Mouse (Mus musculus) kidney, embryonic 15.5 days (tissue): Measurements from ENCODE around the gene Hsd17b7. TPM values are rescaled to one million over a fixed set of nuclear protein-coding genes. Genes with fewer than 3 reads are reported as not detected.
A peak's percentile ranks its signal among the peaks of the same experiment; 100 is the strongest.

ENCODE experiments used
- ATAC-seq: fragments of 200-750 bp; cut with Nextera tagmentation; replicated peaks from 2 replicates; pipeline ENCODE4 v1.8.0; 2017; ENCODE audit warnings: moderate TSS enrichment; ENCODE audit not compliant: low FRiP score
- H3K27ac ChIP-seq: fragments of 300-500 bp; sonication (generic); 2 replicates; pipeline ENCODE4 v1.5.1; 2015; ENCODE audit warnings: mild to moderate bottlenecking, inconsistent platforms
- H3K27me3 ChIP-seq: fragments of 300-500 bp; sonication (generic); 2 replicates; pipeline ENCODE4 v1.6.1; 2015; ENCODE audit warnings: inconsistent platforms
- H3K36me3 ChIP-seq: fragments of 300-500 bp; sonication (generic); 2 replicates; pipeline ENCODE4 v1.6.1; 2015; ENCODE audit warnings: inconsistent platforms
- H3K4me1 ChIP-seq: fragments of 300-500 bp; sonication (generic); 2 replicates; pipeline ENCODE4 v1.6.1; 2015; ENCODE audit warnings: inconsistent platforms
- H3K4me2 ChIP-seq: fragments of 300-500 bp; sonication (generic); 2 replicates; pipeline ENCODE4 v1.6.1; 2015; ENCODE audit warnings: moderate library complexity, mild to moderate bottlenecking, inconsistent platforms
- H3K4me3 ChIP-seq: fragments of 300-500 bp; sonication (generic); replicated peaks from 2 replicates; pipeline ENCODE4 v1.5.1; 2015; ENCODE audit warnings: mild to moderate bottlenecking, inconsistent platforms
- H3K9ac ChIP-seq: fragments of 300-500 bp; sonication (generic); 2 replicates; pipeline ENCODE4 v1.6.1; 2015; ENCODE audit warnings: mild to moderate bottlenecking, inconsistent platforms
- H3K9me3 ChIP-seq: fragments of 300-500 bp; sonication (generic); replicated peaks from 2 replicates; pipeline ENCODE4 v1.6.1; 2016; ENCODE audit warnings: inconsistent platforms
- WGBS: fragments of 180-500 bp; shearing (Covaris S2); methylation state at CpG from one replicate; pipeline ENCODE4 v1.1.7; 2015; ENCODE audit warnings: mixed read lengths; 5-methylcytosine and 5-hydroxymethylcytosine counted together
- polyA plus RNA-seq: library from polyadenylated mRNA; unstranded; fragments of >200 nt; fragmentation: Nextera tagmentation; extraction: Ambion mirVana; gene quantifications from 2 replicates; pipeline ENCODE4 v1.2.1, GENCODE M21; 2015

The Hsd17b7 gene
- polyA plus RNA-seq, 1 experiment from 2014 or later, result 12.5 TPM

DNA sequence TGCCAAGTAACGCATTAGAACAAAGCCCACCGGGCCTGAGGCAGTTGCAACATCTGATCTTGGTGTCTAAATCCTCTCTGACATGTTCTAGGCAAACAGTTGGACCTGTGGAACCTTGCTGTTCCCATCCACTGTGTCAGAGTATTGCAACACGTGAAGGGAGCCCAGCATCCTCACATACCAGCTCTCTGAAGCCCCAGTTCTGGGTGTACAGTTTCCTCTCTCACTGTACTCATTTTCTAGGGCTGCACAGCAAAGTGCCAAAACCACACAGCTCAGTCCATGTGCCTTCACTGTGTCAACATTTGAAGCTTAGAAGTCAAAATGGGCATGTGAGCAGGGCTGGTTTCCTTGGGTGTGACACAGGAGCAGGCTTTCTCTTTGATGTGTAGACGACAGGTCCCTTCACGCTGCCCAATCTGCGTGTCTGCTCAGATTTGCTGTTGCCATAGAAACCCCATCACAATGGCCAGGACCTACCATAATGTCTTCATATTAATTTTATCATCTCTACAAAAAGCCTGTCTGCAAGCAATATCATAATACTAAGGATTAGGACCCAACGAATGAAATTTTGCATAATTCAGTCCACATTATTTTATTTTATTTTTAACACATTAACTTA, 36.8 kb downstream of the Hsd17b7 start:
- Histone ChIP-seq H3K4me2 (no peak overlapping the region), H3K4me1 (0 out of 2 replicates have a peak, but pooled peaks cover 4% of the 10 kb centered on the region), H3K4me3 (no peak overlapping the region), H3K27ac (no peak overlapping the region), H3K36me3 (no peaks in the 10 kb centered on the region), H3K9me3 (no peaks in the 10 kb centered on the region), H3K9ac (no peak overlapping the region), H3K27me3 (0 out of 2 replicates have a peak, but pooled peaks cover 2% of the 10 kb centered on the region)
- 69% methylated on average over 7 of the region's 7 CpGs for WGBS
- ATAC-seq, result no peak

DNA sequence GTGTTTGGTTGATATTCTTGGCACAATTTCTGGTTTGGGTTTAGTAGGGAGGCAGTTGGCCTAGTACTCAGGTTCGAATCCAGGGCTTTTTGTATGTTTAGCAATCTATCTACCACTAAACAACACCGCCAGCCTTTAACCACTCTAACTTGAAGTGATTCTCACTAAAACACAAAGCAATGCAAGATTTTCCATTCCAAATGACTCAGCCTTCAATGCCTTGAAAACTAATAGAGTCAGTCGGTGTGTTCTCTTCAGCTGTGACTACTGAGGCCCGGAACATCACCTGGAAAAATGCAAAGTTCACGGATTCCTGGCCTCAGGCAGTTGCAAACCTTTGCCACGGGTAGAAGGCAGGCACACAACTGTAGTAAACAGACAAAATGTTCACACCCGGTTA, 37.3 kb downstream of the Hsd17b7 start:
- H3K9ac ChIP-seq, result no peak overlapping the region
- 0 out of 2 replicates have a peak, but pooled peaks cover 4% of the 10 kb centered on the region for H3K4me1 ChIP-seq
- no peaks in the 10 kb centered on the region for H3K36me3 ChIP-seq
- WGBS, result 80% methylated on average over 7 of the region's 7 CpGs
- 0 out of 2 replicates have a peak, but pooled peaks cover 2% of the 10 kb centered on the region for H3K27me3 ChIP-seq
- no peaks in the 10 kb centered on the region for H3K9me3 ChIP-seq
- no peak overlapping the region for H3K27ac ChIP-seq
- H3K4me3 ChIP-seq, result no peak overlapping the region
- no peak for ATAC-seq
- no peak overlapping the region for H3K4me2 ChIP-seq

DNA sequence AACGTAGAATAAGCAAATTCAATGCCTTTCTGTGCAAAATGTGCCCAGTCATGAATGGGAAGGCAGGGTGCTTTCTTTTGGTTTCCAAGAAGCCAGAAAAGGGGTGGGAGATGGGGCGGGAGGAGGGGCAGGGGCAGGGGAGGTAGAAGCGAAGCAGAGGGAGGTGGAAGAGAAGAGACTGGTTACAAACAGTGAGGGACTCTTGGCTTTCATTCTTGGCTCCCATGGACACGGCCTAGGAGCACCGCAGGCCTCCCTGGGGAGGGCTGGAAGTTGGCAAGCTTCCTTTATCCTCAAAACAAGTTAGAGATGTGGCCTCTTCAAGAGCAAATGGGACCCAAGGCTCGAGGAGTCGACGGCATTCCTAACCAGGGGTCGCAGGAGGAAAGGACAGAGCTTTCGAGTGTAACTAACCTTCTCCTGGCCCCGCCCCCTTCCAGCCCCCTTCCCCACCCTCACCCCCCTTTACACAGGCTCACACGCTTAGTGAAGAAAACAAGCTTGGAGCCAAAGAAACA, 40.5 kb downstream of the Hsd17b7 start, which contains the start of gene Ccdc190:
Gene Ccdc190, plus strand, starts transcription at position 195 of the 518 bp plus-strand sequence.
- 0 out of 2 replicates have a peak, but pooled peaks cover 4% of the 10 kb centered on the region for H3K4me1 ChIP-seq
- H3K27me3 ChIP-seq, result 0 out of 2 replicates have a peak, but pooled peaks cover 2% of the 10 kb centered on the region
- H3K4me2 ChIP-seq, result peak within 1 kb of the TSS; percentile 51
- no peak for ATAC-seq
- H3K27ac ChIP-seq, result no peak within 1 kb of the TSS
- H3K9ac ChIP-seq, result no peak within 1 kb of the TSS
- WGBS, result 16% methylated on average over 12 of the region's 12 CpGs
- H3K9me3 ChIP-seq, result no peaks in the 10 kb centered on the region
- H3K36me3 ChIP-seq, result no peaks in the 10 kb centered on the region
- 0 out of 2 replicates have a peak within 1 kb of the TSS, but pooled peaks have one; percentile 6 for H3K4me3 ChIP-seq

DNA sequence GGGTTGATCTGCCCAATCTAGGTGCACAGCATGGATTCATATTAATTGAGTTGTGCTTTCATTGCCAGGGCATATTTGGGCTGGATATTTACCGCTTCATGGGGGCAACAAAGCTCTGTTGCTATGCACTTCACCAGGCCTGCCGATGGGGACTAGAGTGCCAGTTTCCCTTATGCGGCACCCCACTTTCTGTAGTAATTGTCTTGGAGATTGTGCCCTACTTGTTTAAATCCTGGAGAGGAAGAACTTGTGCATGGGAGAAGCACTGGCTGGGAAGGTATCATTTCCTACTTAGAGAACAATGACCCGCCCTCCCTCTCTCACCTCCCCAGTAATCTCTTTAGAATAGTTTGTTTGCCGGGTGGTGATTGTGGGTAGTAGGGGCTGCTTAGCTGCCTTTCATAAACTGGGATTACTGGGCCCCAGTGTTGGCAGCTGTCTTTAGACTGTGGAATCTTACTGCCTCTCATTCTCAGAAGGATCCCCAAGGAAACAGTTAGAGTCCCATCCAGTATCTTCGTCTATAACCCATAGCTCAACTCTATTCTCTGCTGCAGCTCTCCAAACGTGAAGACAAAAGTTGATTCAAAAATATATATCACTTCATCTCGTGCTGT, 41.2 kb downstream of the Hsd17b7 start:
- WGBS, result 63% methylated on average over 8 of the region's 8 CpGs
- 0 out of 2 replicates have a peak, but pooled peaks cover 4% of the 10 kb centered on the region for H3K4me1 ChIP-seq
- H3K9me3 ChIP-seq, result no peaks in the 10 kb centered on the region
- H3K27ac ChIP-seq, result no peak overlapping the region
- H3K36me3 ChIP-seq, result no peaks in the 10 kb centered on the region
- no peak overlapping the region for H3K4me3 ChIP-seq
- H3K27me3 ChIP-seq, result 0 out of 2 replicates have a peak, but pooled peaks cover 2% of the 10 kb centered on the region
- ATAC-seq, result no peak
- H3K4me2 ChIP-seq, result no peak overlapping the region
- H3K9ac ChIP-seq, result no peak overlapping the region

DNA sequence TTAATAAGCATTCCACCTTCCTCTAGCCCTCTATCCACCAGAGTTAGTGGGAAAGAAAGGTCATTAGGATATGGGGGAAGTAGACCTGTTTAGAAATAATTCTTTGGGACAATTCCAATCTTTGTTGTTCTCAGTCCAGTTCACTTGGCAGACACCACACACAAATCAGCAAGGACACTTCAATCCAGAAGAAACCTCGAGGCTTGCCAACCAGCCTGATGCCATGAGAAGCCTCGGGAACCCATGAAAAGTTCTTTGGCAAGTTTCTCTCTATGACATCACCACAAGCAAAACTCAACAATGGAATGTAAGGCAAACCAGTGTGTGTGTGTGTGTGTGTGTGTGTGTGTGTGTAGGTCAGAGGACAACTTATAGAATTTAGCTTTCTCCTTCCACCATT, 44.5 kb downstream of the Hsd17b7 start:
- 80% methylated on average over 2 of the region's 2 CpGs for WGBS
- no peak for ATAC-seq
- no peaks in the 10 kb centered on the region for H3K9me3 ChIP-seq
- 0 out of 2 replicates have a peak, but pooled peaks cover 10% of the 10 kb centered on the region for H3K4me1 ChIP-seq
- no peak overlapping the region for H3K4me2 ChIP-seq
- no peak overlapping the region for H3K4me3 ChIP-seq
- H3K27ac ChIP-seq, result no peak overlapping the region
- no peaks in the 10 kb centered on the region for H3K36me3 ChIP-seq
- no peak overlapping the region for H3K9ac ChIP-seq
- peaks cover 13% of the 10 kb centered on the region for H3K27me3 ChIP-seq

DNA sequence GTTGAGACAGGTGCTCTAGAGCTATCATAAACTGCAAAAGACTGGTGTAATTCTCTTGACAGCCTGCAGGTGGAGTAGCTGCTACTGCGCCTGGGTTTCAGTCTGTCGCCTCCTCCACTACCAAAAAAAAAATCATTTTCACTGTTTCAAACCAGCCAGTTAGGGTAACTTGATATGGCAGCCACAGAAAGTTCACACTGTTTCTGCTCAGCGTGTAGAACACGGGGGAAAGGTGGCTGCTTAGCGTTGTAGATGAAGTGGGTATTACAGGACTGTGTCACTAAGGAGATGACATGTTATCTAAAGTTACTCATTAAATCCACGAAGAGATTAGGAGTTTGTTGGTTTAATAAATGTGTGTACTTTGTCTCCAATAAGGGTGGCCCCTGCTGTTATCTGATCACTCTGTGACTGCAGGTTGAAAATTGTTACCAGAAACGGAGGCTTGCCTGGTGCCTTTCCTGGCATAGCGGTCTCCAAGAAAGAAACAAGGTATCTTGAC, 47.3 kb downstream of the Hsd17b7 start:
- no peak for ATAC-seq
- H3K27ac ChIP-seq, result no peak overlapping the region
- H3K4me1 ChIP-seq, result 0 out of 2 replicates have a peak, but pooled peaks cover 9% of the 10 kb centered on the region
- H3K36me3 ChIP-seq, result no peaks in the 10 kb centered on the region
- no peaks in the 10 kb centered on the region for H3K9me3 ChIP-seq
- H3K9ac ChIP-seq, result no peak overlapping the region
- no peak overlapping the region for H3K4me3 ChIP-seq
- WGBS, result 34% methylated on average over 8 of the region's 8 CpGs
- H3K4me2 ChIP-seq, result peak overlapping the region; percentile 37; the same call in 1 of the 2 replicates
- H3K27me3 ChIP-seq, result peaks cover 15% of the 10 kb centered on the region

DNA sequence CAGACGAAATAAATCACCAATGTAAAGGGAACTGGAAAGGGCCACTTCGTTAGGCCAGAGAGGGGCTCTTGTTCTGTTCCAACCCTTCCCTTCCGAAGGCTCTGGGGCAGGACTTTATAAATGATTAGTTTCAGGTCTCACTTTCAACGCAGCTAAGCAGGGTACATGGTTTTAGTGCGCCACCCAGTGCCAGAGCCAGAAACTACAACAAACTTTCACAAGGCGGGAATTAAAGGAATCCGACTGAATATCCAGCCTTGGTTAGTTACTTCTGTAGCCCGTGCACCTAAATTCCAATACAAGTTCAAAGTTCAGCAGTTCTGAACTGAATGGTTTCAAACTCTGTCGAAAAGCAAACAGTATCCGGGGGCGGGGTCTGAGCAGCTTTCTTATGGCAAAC, 49.8 kb downstream of the Hsd17b7 start:
- 4% methylated on average over 11 of the region's 11 CpGs for WGBS
- Histone ChIP-seq H3K9ac (0 out of 2 replicates have a peak overlapping the region, but pooled peaks have one; percentile 7), H3K27me3 (peaks cover 15% of the 10 kb centered on the region), H3K4me3 (peak overlapping the region; percentile 17; the same call in 1 of the 2 replicates), H3K27ac (no peak overlapping the region), H3K9me3 (no peaks in the 10 kb centered on the region), H3K4me2 (peak overlapping the region; percentile 51), H3K4me1 (0 out of 2 replicates have a peak, but pooled peaks cover 9% of the 10 kb centered on the region), H3K36me3 (no peaks in the 10 kb centered on the region)
- peak; percentile 68 for ATAC-seq

DNA sequence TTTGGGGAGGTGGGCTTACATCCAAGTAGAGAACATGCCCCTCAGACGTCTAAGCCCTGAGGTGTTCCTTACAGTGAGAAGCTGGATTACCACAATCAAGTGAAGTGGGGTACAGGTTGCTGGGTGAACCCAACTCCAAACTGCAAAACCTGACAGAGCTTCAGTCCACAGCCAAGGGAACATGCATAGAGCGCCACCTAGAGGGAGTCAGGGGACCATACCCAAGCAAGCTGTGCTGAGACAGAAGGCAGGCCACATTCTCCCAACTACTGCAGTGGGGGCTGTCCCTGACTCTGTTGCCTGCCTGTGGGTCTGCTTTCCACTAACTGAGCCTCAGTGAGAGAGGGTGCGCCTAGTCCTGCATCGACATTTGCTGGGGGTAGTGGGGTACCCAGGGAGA, 51.0 kb downstream of the Hsd17b7 start:
- no peaks in the 10 kb centered on the region for H3K36me3 ChIP-seq
- no peak overlapping the region for H3K4me2 ChIP-seq
- 26% methylated on average over 4 of the region's 4 CpGs for WGBS
- peak; percentile 34; the same call in 1 of the 2 replicates for ATAC-seq
- H3K4me1 ChIP-seq, result 0 out of 2 replicates have a peak, but pooled peaks cover 9% of the 10 kb centered on the region
- no peak overlapping the region for H3K9ac ChIP-seq
- H3K4me3 ChIP-seq, result no peak overlapping the region
- H3K27ac ChIP-seq, result no peak overlapping the region
- H3K27me3 ChIP-seq, result peaks cover 15% of the 10 kb centered on the region
- H3K9me3 ChIP-seq, result no peaks in the 10 kb centered on the region

DNA sequence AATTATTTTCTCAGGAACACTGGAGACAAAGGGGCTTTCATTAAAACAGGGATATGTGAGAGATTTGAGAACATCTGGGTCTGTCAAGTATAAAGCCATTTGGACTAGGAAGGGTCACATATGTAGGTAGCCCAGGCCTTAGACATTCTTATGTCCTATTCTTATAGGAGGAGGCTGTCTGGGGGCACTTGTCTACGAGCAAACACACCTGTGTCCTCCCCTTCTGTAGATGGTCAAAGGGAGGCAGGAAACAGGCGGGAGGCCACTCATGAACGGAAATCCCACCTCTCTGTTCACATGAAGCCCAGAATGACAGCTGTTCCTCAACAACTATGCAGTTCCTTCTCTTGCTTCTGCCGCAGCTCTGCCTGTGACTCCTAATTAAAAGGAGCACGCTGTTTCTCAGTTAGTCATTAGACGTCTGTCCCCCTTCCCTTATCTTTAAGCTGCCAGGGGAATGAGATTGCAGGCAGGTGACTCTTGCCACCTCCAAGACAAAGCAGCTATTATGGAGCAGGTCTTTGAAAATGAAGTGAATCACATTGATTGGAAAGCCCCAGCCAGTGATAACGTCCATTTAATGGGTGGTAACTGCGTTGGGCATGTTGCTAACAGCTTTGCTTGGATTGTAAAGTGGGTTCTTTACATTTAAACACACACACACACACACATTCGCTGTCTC, 51.8 kb downstream of the Hsd17b7 start:
- no peak overlapping the region for H3K9ac ChIP-seq
- H3K4me3 ChIP-seq, result no peak overlapping the region
- H3K9me3 ChIP-seq, result no peaks in the 10 kb centered on the region
- H3K36me3 ChIP-seq, result no peaks in the 10 kb centered on the region
- no peak for ATAC-seq
- no peak overlapping the region for H3K4me2 ChIP-seq
- 57% methylated on average over 9 of the region's 9 CpGs for whole genome bisulfite sequencing
- 0 out of 2 replicates have a peak, but pooled peaks cover 9% of the 10 kb centered on the region for H3K4me1 ChIP-seq
- H3K27me3 ChIP-seq, result peaks cover 15% of the 10 kb centered on the region
- no peak overlapping the region for H3K27ac ChIP-seq

DNA sequence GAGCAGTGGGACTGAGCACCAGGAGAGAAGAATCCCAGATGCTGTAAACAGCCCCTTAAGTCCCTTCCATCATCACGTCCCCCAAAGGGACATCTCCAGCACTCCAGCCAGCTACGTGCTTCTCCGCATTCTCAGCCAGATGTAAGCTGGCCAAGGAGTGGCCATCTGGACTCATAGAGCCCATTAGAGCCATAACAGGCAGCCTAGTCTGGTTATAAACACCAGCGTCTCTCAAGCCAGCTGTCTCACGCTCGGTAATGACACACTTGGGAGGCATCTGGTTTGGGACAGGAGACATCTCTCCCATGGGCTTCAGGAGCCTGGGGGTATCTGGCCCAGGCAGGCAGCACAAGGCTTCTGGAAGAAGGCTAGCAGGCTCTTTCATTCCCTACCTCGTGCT, 52.4 kb downstream of the Hsd17b7 start:
- Histone ChIP-seq H3K27ac (no peak overlapping the region), H3K27me3 (peaks cover 15% of the 10 kb centered on the region), H3K4me2 (no peak overlapping the region), H3K9ac (no peak overlapping the region), H3K4me3 (no peak overlapping the region), H3K4me1 (0 out of 2 replicates have a peak, but pooled peaks cover 4% of the 10 kb centered on the region), H3K9me3 (no peaks in the 10 kb centered on the region), H3K36me3 (no peaks in the 10 kb centered on the region)
- WGBS, result 28% methylated on average over 7 of the region's 7 CpGs
- no peak for ATAC-seq

DNA sequence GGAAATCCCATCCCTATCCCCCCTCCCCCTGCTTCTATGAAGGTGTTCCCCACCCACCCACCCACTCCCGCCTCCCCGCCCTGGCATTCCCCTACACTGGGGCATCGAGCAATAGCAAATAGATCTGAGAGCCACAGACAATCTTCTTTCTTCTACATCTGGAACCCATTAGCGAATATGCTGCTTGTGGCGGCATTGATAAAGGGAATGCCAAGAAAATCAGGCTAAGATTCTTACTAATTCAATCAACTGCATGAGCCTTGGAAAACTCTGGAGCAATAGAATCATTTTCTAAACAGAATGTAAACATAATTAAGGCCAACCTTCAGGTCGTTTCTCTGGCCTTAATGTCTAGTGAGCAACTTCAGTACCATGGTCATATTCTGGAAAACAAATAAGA, 57.5 kb downstream of the Hsd17b7 start:
- no peaks in the 10 kb centered on the region for H3K9me3 ChIP-seq
- H3K4me3 ChIP-seq, result no peak overlapping the region
- no peak overlapping the region for H3K4me2 ChIP-seq
- H3K27me3 ChIP-seq, result no peaks in the 10 kb centered on the region
- H3K4me1 ChIP-seq, result no peaks in the 10 kb centered on the region
- H3K36me3 ChIP-seq, result no peaks in the 10 kb centered on the region
- no peak overlapping the region for H3K9ac ChIP-seq
- H3K27ac ChIP-seq, result no peak overlapping the region
- 80% methylated on average over 6 of the region's 6 CpGs for WGBS
- ATAC-seq, result no peak
